Mouse (Mus musculus) embryonic facial prominence, embryonic 12.5 days (tissue): ENCODE measurements around the gene Tbr1. TPM values are rescaled to one million over a fixed set of nuclear protein-coding genes. Genes with fewer than 3 reads are reported as not detected.
A peak's percentile ranks its signal among the peaks of the same experiment; 100 is the strongest.

Experiments
- ATAC-seq: fragments of 200-750 bp; cut with Nextera tagmentation; 2 replicates; pipeline ENCODE4 v1.8.0; 2017; ENCODE audit not compliant: insufficient number of reproducible peaks, insufficient read depth, low FRiP score, low TSS enrichment
- H3K27ac ChIP-seq: fragments of 300-500 bp; sonication (generic); 2 replicates; pipeline ENCODE4 v1.5.1; 2016; ENCODE audit warnings: mild to moderate bottlenecking
- H3K27me3 ChIP-seq: fragments of 300-500 bp; sonication (generic); 2 replicates; pipeline ENCODE4 v1.6.1; 2016; ENCODE audit warnings: mild to moderate bottlenecking, moderate library complexity
- H3K36me3 ChIP-seq: fragments of 300-500 bp; sonication (generic); 2 replicates; pipeline ENCODE4 v1.6.1; 2016; ENCODE audit warnings: mild to moderate bottlenecking
- H3K4me1 ChIP-seq: fragments of 300-500 bp; sonication (generic); 2 replicates; pipeline ENCODE4 v1.6.1; 2016
- H3K4me2 ChIP-seq: fragments of 300-500 bp; sonication (generic); replicated peaks from 2 replicates; pipeline ENCODE4 v1.6.1; 2016; ENCODE audit warnings: mild to moderate bottlenecking, moderate library complexity
- H3K4me3 ChIP-seq: fragments of 300-500 bp; sonication (generic); 2 replicates; pipeline ENCODE4 v1.5.1; 2016; ENCODE audit warnings: mild to moderate bottlenecking
- H3K9ac ChIP-seq: fragments of 300-500 bp; sonication (generic); 2 replicates; pipeline ENCODE4 v1.6.1; 2016; ENCODE audit warnings: mild to moderate bottlenecking, moderate library complexity
- H3K9me3 ChIP-seq: fragments of 300-500 bp; sonication (generic); 2 replicates; pipeline ENCODE4 v1.6.1; 2016; ENCODE audit warnings: mild to moderate bottlenecking, moderate library complexity
- WGBS: fragments of 180-500 bp; shearing (Covaris S2); methylation state at CpG from one replicate; pipeline ENCODE4 v1.1.7; 2016; 5-methylcytosine and 5-hydroxymethylcytosine counted together
- microRNA-seq: library from miRNA; unstranded; fragments of <30 nt; microRNA quantifications from one replicate; pipeline ENCODE4, GENCODE M21; 2017
- polyA plus RNA-seq: library from polyadenylated mRNA; unstranded; fragments of >200 nt; fragmentation: Nextera tagmentation; extraction: Ambion mirVana; gene quantifications from 2 replicates; pipeline ENCODE4 v1.2.1, GENCODE M21; 2016

The Tbr1 gene
- polyA plus RNA-seq, 1 experiment from 2014 or later: 0.26 TPM

DNA sequence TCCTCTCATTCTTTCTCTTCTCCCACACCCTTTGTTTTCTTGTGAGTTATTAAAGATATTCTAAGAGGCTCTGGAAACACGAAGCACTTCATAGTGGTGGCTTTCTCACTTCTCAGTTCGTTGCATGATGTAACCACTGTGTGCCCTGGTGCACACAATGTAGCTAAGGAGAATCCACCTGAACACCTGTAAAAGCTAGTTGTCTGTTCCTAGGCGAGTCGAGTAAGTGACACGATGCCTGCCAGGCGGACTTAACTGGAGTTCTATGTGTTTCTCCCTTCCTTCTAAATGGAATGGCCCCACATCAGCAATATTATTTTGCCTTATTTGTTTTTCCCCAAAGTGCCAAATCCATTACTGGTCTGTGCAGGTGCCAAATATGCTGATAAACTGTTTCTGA is 10.4 kb downstream of the Tbr1 start:
- Histone ChIP-seq H3K4me3 (no peak overlapping the region), H3K27me3 (peaks cover 63% of the 10 kb centered on the region), H3K9ac (no peak overlapping the region), H3K27ac (no peak overlapping the region), H3K4me1 (no peaks in the 10 kb centered on the region), H3K9me3 (no peaks in the 10 kb centered on the region), H3K4me2 (no peak overlapping the region), H3K36me3 (no peaks in the 10 kb centered on the region)
- WGBS: 2% methylated on average over 6 of the region's 6 CpGs
- no peak for ATAC-seq

DNA sequence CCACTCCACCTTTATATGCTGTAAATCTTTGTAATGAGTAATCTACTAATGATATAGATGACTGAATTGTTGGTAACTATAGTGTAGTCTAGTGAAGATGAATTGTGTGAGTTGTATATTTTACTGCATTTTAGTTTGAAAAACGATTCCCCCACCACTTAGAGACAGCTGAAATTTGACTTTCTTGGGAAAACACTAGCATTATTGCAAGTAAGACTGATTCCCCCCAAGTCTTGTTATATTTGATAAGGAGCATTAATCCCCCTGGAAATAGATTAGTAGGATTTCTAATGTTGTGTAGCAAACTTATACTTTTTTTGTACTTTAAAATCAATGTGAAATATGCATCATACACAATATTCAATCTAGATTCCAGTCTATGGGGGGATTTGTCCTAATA is 10.8 kb downstream of the Tbr1 start:
- no peak overlapping the region for H3K27ac ChIP-seq
- WGBS: 13% methylated on average over 1 of the region's 1 CpGs
- no peaks in the 10 kb centered on the region for H3K9me3 ChIP-seq
- H3K9ac ChIP-seq: no peak overlapping the region
- ATAC-seq: no peak
- H3K4me1 ChIP-seq: no peaks in the 10 kb centered on the region
- H3K36me3 ChIP-seq: no peaks in the 10 kb centered on the region
- H3K4me3 ChIP-seq: no peak overlapping the region
- peaks cover 63% of the 10 kb centered on the region for H3K27me3 ChIP-seq
- H3K4me2 ChIP-seq: no peak overlapping the region

DNA sequence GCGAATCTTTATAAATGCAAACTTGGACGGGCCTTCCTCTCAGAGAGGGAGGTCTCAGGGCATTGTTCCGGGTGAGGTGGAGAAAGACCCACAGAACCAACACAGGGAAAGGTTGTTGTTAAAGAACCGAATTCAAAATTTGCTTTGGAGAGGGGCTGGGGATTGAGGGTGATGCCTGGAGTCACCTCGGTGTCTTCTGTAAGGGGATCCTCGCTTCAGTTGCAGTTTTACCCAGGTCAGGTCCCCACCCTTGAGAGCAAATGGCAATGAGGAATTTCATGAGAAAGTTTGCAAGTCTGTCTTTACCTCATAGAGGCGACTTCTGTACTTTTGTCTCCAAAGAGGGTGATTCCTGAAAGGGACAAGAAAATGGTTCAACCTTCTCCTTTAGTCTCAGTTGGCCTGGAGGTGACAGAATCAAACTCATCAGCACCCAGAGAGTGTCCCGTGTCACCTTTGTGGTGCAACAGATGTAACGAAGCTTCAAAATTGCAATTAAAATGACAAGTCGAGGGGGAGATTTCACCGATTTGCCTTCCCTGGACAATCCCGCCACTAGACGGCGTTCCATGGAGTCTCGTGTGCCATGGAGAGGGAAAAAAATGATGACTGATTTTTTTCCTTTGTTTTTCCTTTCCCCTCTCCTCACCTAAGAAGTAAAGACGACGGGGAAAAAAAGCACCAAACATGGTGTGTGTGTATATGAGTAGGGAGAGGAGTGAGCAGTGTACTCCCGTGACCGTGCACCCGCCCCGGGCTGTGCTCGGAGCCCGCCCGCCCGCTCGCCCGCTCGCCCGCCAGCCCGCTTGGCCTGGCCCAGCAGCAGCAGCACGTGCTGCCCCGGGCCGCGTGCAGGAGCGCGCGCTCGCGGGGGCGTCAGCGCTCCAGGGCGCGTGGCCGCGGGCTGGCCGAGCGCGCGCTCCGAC is 12.1 kb downstream of the Tbr1 start:
- Histone ChIP-seq H3K27me3 (peaks cover 51% of the 10 kb centered on the region), H3K4me3 (peak overlapping the region; percentile 39), H3K9me3 (no peaks in the 10 kb centered on the region), H3K9ac (peak overlapping the region; percentile 65), H3K4me1 (no peaks in the 10 kb centered on the region), H3K36me3 (no peaks in the 10 kb centered on the region), H3K4me2 (peak overlapping the region; percentile 81), H3K27ac (no peak overlapping the region)
- 2% methylated on average over 45 of the region's 50 CpGs for WGBS
- peak; percentile 67; the same call in 1 of the 2 replicates for ATAC-seq

DNA sequence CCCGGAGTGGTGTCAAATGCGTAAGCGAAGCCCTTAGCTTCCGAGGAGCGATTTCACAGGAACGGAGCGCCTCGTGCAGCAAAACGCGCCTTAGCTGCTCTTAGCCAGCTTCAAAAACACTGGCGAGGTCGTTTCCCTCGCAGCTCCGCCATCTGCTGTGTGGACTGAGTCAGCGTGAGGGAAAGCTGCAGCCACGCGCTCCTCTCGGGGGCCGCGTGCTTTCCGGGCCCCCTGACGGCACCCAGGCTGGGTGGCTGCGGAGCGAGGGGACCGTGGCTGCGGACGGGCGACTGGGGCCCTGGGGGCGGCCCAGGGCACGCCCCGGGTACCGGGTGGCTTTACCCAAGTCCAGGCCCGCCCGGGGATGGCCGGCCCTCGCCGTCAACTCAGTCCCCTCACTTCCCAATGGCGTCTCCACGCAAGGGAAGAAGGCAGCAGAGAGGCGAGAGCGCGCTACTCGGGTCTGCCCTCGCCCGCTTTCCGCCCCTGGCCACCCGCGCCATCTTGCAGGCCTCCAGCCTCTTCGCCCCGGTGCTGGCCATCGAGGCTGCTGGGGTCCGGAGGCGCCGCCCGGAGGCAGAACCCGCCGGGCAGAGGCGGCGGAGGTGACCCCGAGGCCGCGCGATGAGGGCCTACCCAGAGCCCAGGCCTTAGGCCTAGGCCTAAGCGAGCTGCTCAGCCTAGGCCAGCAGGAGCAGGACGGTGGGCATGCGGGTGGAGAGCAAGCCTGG is 13.0 kb downstream of the Tbr1 start:
- Histone ChIP-seq H3K4me3 (peak overlapping the region; percentile 39), H3K4me1 (no peaks in the 10 kb centered on the region), H3K27me3 (peaks cover 42% of the 10 kb centered on the region), H3K9me3 (no peaks in the 10 kb centered on the region), H3K27ac (peak overlapping the region; percentile 50; the same call in 1 of the 2 replicates), H3K4me2 (peak overlapping the region; percentile 81), H3K36me3 (no peaks in the 10 kb centered on the region), H3K9ac (peak overlapping the region; percentile 65)
- 4% methylated on average over 55 of the region's 66 CpGs for WGBS
- ATAC-seq: peak; percentile 70; the same call in 1 of the 2 replicates

DNA sequence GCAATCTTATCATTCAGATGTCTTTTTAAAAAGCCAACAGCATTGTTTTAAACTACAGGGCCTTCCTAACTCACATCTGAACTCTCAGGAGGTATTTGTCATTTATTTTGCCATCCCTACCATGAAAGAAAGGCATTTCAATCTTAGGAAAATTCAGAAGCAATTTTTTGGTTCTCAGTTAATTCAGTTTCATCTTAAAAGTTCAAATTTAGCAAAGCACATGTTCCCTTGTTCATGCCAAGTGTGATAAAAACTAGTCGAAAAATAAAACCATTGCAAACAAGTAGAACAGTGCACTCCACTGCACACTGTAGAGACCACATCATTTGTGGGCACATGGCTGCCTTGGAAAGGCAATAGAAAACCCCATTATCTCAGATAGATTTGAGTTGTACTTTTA is 15.5 kb downstream of the Tbr1 start:
- ATAC-seq: no peak
- H3K4me3 ChIP-seq: no peak overlapping the region
- H3K36me3 ChIP-seq: no peaks in the 10 kb centered on the region
- no peak overlapping the region for H3K27ac ChIP-seq
- no peak overlapping the region for H3K4me2 ChIP-seq
- H3K4me1 ChIP-seq: no peaks in the 10 kb centered on the region
- no peaks in the 10 kb centered on the region for H3K9me3 ChIP-seq
- H3K27me3 ChIP-seq: peaks cover 20% of the 10 kb centered on the region
- H3K9ac ChIP-seq: no peak overlapping the region
- 86% methylated on average over 1 of the region's 1 CpGs for WGBS

DNA sequence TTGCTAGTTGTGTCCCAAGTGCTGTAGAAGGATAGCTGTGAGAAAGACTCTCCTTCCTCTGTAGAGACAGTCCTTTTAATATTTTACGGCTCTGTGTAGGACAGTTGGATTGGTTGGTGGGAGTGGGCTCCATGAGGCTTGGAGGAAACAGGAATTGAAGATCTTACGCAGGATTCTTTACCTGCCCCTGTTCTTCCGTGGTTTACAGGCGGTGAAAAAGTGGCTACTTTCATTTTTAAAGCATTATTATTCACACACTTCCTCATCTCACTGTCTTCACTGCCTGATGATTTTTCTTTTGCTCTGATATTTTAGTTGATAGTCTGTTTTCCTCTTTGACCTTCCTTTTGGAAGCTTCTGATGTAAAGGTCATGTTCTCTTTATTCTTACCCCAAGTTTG is 17.5 kb downstream of the Tbr1 start:
- no peak overlapping the region for H3K9ac ChIP-seq
- no peak overlapping the region for H3K27ac ChIP-seq
- H3K36me3 ChIP-seq: no peaks in the 10 kb centered on the region
- H3K4me3 ChIP-seq: no peak overlapping the region
- no peak overlapping the region for H3K4me2 ChIP-seq
- H3K4me1 ChIP-seq: no peaks in the 10 kb centered on the region
- WGBS: 79% methylated on average over 4 of the region's 4 CpGs
- no peak for ATAC-seq
- no peaks in the 10 kb centered on the region for H3K9me3 ChIP-seq
- peaks cover 6% of the 10 kb centered on the region; the same call in 1 of the 2 replicates for H3K27me3 ChIP-seq

DNA sequence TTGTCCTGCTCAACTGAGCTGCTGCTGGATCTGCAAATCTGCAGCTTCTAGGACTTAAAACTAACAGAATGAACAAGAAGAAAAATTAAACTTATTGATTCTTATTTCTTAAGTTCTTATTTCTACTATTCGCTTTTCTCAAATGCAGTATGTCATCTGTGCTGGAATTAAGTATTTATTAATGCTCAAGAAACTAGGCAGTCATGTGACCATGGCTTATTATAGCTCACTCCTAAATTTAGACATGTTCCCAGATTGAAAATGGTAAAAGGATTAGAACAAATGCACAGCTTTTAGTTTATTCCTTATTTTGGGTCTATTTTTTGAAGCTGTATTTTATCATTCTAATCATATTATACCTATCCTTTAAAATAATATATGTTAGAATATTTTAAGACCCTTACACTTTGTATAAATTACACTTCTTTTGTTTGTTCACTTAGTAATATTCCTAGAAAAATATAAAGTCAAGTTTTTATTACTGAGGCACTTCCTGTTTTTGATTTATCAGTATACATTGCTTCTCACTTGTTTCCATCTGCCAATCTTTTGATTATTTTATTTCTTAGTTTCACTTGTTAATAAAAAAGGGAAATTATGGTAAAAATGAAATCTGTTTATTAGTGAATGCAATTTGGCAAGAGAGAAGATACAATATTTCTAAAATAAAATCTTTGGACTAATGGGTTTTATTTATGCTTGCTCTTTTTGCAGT is 20.9 kb downstream of the Tbr1 start:
- H3K9ac ChIP-seq: no peak overlapping the region
- H3K27ac ChIP-seq: no peak overlapping the region
- no peak overlapping the region for H3K4me2 ChIP-seq
- H3K9me3 ChIP-seq: no peaks in the 10 kb centered on the region
- H3K4me3 ChIP-seq: no peak overlapping the region
- H3K36me3 ChIP-seq: no peaks in the 10 kb centered on the region
- 83% methylated on average over 1 of the region's 1 CpGs for WGBS
- no peaks in the 10 kb centered on the region for H3K4me1 ChIP-seq
- no peak for ATAC-seq
- H3K27me3 ChIP-seq: no peaks in the 10 kb centered on the region; the same call in 1 of the 2 replicates

DNA sequence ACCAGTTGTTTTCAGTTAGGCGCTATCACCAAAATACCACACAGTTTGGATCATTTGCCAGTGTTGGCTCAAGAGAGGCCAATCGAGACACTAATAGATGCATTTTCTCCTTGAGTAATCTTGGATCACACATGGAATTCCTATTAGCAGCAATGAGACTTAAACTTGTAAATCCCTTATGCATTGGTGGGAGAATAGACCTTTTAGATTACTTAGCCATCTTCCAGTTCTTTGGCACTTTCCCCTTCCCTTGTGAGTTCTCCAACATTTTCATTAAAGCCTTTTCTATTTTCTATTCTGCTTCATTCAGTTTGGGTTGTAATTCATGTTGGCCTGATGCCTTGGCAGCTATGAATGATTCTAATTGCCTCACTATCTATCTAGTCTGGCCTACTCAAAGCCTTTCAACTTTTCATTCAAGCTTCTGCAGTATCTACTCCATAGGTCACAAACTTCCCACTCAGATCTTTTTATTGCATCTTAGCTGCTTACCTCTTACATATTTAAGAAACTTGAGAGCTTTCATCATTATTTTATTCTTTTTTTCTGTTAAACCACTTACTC is 34.6 kb downstream of the Tbr1 start:
- H3K4me1 ChIP-seq: no peaks in the 10 kb centered on the region
- ATAC-seq: no peak
- no peak overlapping the region for H3K27ac ChIP-seq
- H3K9me3 ChIP-seq: no peaks in the 10 kb centered on the region
- H3K4me2 ChIP-seq: no peak overlapping the region
- H3K36me3 ChIP-seq: no peaks in the 10 kb centered on the region
- WGBS: 80% methylated on average over 2 of the region's 2 CpGs
- no peak overlapping the region for H3K9ac ChIP-seq
- no peak overlapping the region for H3K4me3 ChIP-seq
- no peaks in the 10 kb centered on the region for H3K27me3 ChIP-seq

Small RNA genes lying within 50 kb of the gene (microRNA-seq; reads per million reads assigned to microRNA genes)
- not detected for gene Gm22403

Other genes with a start within 250 kb of the Tbr1 start
- gene Tank, start 224.3 kb upstream of the Tbr1 start, polyA plus RNA-seq: 28.5 and 29.7 TPM in 2 replicates
- gene Psmd14, start 91.2 kb upstream of the Tbr1 start, polyA plus RNA-seq: 194 and 197 TPM in 2 replicates
- 0.13 and 0.43 TPM in 2 replicates for gene Slc4a10, start 243.5 kb downstream of the Tbr1 start, polyA plus RNA-seq